ENCODE assay signal across 21 mouse cellular contexts in the genomic region with DNA sequence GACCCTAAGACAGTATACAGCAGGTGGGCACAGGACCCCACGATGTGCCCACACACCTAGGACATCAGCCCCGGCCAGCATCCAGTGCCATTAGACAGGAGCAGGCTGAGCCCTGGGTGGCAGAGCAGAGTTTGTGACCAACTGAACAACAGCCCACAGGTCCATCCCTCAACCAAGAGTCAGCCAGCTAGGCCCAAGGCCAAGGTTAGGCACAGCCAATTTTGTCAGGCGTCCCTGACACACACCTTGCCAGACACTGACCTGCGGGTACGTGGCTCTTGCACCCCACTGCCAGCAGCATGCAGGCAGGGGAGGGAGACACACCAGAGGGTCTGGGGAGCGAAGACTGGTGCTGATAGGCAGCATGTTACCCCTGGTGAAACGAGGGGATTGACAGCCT. TPM values are rescaled to one million over a fixed set of nuclear protein-coding genes. Genes with fewer than 3 reads are reported as not detected.
DNase-seq lines count a peak whose midpoint lies in the region; ATAC-seq and TF ChIP-seq lines count a peak whose summit lies in the region.
"Had no signal": no experiment of that assay in that cellular context is flagged by ENCODE, and none has a peak within 500 bp of the region (broad histone marks: within the 10 kb centered on the region; RNA-seq: fewer than 3 reads in every experiment).

No protein-coding gene starts in this region.

- no peaks in the 10 kb centered on the region for H3K27me3 ChIP-seq in forebrain, embryonic 15.5 days
- H3K27me3 ChIP-seq in forebrain, embryonic 10.5 days (ENCODE audit: poor library complexity, severe bottlenecking) = no peaks in the 10 kb centered on the region
- no peaks in the 10 kb centered on the region for H3K27me3 ChIP-seq in liver, adult 2 months (ENCODE audit: control insufficient read depth, insufficient read depth, low read length)
- no peaks in the 10 kb centered on the region for H3K27me3 ChIP-seq in liver, embryonic 12.5 days (replicated peaks)
- H3K27me3 ChIP-seq: heart, embryonic 13.5 days; limb, embryonic 13.5 days; liver, embryonic 15.5 days; midbrain, embryonic 12.5 days had no signal

- TF ChIP-seq CTCF in liver, adult 2 months (IDR thresholded peaks at IDR 0.05; ENCODE audit: low read depth, low read length) = no peak
- TF ChIP-seq CTCF in olfactory bulb, adult 2 months (IDR thresholded peaks at IDR 0.05; ENCODE audit: insufficient read depth, low read depth, low read length) = no peak

- H3K4me2 ChIP-seq in forebrain, embryonic 15.5 days (replicated peaks) = no peak overlapping the region
- H3K4me2 ChIP-seq in liver, embryonic 12.5 days = no peak overlapping the region
- H3K4me2 ChIP-seq: heart, embryonic 13.5 days; limb, embryonic 13.5 days; liver, embryonic 15.5 days; midbrain, embryonic 12.5 days had no signal

- TF ChIP-seq POLR2A in liver, adult 2 months (IDR thresholded peaks at IDR 0.05; ENCODE audit: extremely low read depth, insufficient read depth, low read length) = no peak
- no peak for TF ChIP-seq POLR2A in olfactory bulb, adult 2 months (IDR thresholded peaks at IDR 0.05; ENCODE audit: insufficient read depth, low read depth, low read length)

- 84% methylated on average over 7 of the region's 7 CpGs for WGBS in forebrain, embryonic 15.5 days
- 92% methylated on average over 7 of the region's 7 CpGs for WGBS in forebrain, embryonic 10.5 days
- WGBS in liver, adult 2 months = 18% methylated on average over 7 of the region's 7 CpGs
- WGBS in liver, embryonic 12.5 days (ENCODE audit: insufficient replicate concordance) = 76% methylated on average over 7 of the region's 7 CpGs
- WGBS in olfactory bulb, adult 2 months = 67% methylated on average over 7 of the region's 7 CpGs

- H3K9ac ChIP-seq in forebrain, embryonic 15.5 days (replicated peaks) = no peak overlapping the region
- H3K9ac ChIP-seq in liver, adult 2 months (ENCODE audit: low read depth, low read length) = no peak overlapping the region
- H3K9ac ChIP-seq in liver, embryonic 12.5 days = no peak overlapping the region
- H3K9ac ChIP-seq: limb, embryonic 13.5 days; liver, embryonic 15.5 days; midbrain, embryonic 12.5 days had no signal

- no peak for ATAC-seq in forebrain, embryonic 15.5 days (replicated peaks)
- ATAC-seq in liver, embryonic 12.5 days = no peak
- ATAC-seq: forebrain, embryonic 14.5 days; hindbrain, postnatal 0 days; intestine, postnatal 0 days had no signal

- DNase-seq in adrenal gland, postnatal 14 days = peak; percentile 61
- no peak for DNase-seq in adrenal gland, adult 8-10 months
- DNase-seq in forebrain, embryonic 10.5 days (ENCODE audit: extremely low spot score, low spot score) = no peak
- peak; percentile 95 for DNase-seq in liver, adult 2 months (ENCODE audit: extremely low read depth, low read depth, low spot score)
- no peak for DNase-seq in testis, postnatal 10 days (ENCODE audit: low spot score)
- DNase-seq: layer of hippocampus, postnatal 36 days; right cerebral cortex, postnatal 25 days; thymus, adult 18-20 months; thymus, postnatal 4 days had no signal

- H3K9me3 ChIP-seq in forebrain, embryonic 15.5 days = no peaks in the 10 kb centered on the region
- no peaks in the 10 kb centered on the region for H3K9me3 ChIP-seq in forebrain, embryonic 10.5 days
- H3K9me3 ChIP-seq in liver, embryonic 12.5 days (replicated peaks) = no peaks in the 10 kb centered on the region
- H3K9me3 ChIP-seq: embryonic facial prominence, embryonic 10.5 days; heart, embryonic 13.5 days; limb, embryonic 13.5 days; liver, embryonic 15.5 days; midbrain, embryonic 12.5 days had no signal

- H3K79me2 ChIP-seq in liver, adult 2 months (ENCODE audit: control insufficient read depth, insufficient read depth, low read length) = peaks cover 50% of the 10 kb centered on the region

- peaks cover 35% of the 10 kb centered on the region for H3K4me1 ChIP-seq in forebrain, embryonic 15.5 days
- peaks cover 48% of the 10 kb centered on the region for H3K4me1 ChIP-seq in forebrain, embryonic 10.5 days
- H3K4me1 ChIP-seq in liver, adult 2 months (ENCODE audit: control insufficient read depth, insufficient read depth, low read length) = peaks cover 35% of the 10 kb centered on the region
- peaks cover 31% of the 10 kb centered on the region for H3K4me1 ChIP-seq in liver, embryonic 12.5 days
- H3K4me1 ChIP-seq in olfactory bulb, adult 2 months (ENCODE audit: control insufficient read depth, insufficient read depth, low read length) = peaks cover 80% of the 10 kb centered on the region

- H3K27ac ChIP-seq in forebrain, embryonic 15.5 days (replicated peaks) = 0 out of 2 replicates have a peak overlapping the region, but pooled peaks have one; percentile 10
- H3K27ac ChIP-seq in forebrain, embryonic 10.5 days = no peak overlapping the region
- peak overlapping the region; percentile 25; the same call in 1 of the 2 replicates for H3K27ac ChIP-seq in liver, adult 2 months (replicated peaks; ENCODE audit: insufficient read depth, low read depth, low read length)
- H3K27ac ChIP-seq in liver, embryonic 12.5 days = no peak overlapping the region
- H3K27ac ChIP-seq in olfactory bulb, adult 2 months (ENCODE audit: insufficient read depth, low read depth, low read length) = 0 out of 2 replicates have a peak overlapping the region, but pooled peaks have one; percentile 5
- H3K27ac ChIP-seq: heart, embryonic 13.5 days; hindbrain, postnatal 0 days; kidney, postnatal 0 days; limb, embryonic 13.5 days; liver, embryonic 15.5 days had no signal

- peaks cover 14% of the 10 kb centered on the region for H3K36me3 ChIP-seq in forebrain, embryonic 15.5 days
- H3K36me3 ChIP-seq in forebrain, embryonic 10.5 days (replicated peaks) = peaks cover 75% of the 10 kb centered on the region
- peaks cover 3% of the 10 kb centered on the region; the same call in 1 of the 2 replicates for H3K36me3 ChIP-seq in liver, adult 2 months (ENCODE audit: control insufficient read depth, insufficient read depth, low read length)
- H3K36me3 ChIP-seq in liver, embryonic 12.5 days = peaks cover 38% of the 10 kb centered on the region

- H3K4me3 ChIP-seq in forebrain, embryonic 15.5 days = no peak overlapping the region
- no peak overlapping the region for H3K4me3 ChIP-seq in forebrain, embryonic 10.5 days
- H3K4me3 ChIP-seq in liver, adult 2 months (ENCODE audit: insufficient read depth, low read depth, low read length) = no peak overlapping the region
- no peak overlapping the region for H3K4me3 ChIP-seq in liver, embryonic 12.5 days
- H3K4me3 ChIP-seq in olfactory bulb, adult 2 months (ENCODE audit: insufficient read depth, low read depth, low read length) = no peak overlapping the region
- H3K4me3 ChIP-seq: embryonic facial prominence, embryonic 10.5 days; heart, embryonic 13.5 days; limb, embryonic 13.5 days; liver, embryonic 15.5 days; midbrain, embryonic 12.5 days had no signal

RNA-seq across cellular contexts. Expression of gene Ncor2, which starts 57.0 kb away (rescaled TPM):
- 165 and 192 TPM in 2 replicates for total RNA-seq in adrenal gland, postnatal 14 days (2021)
- 100 to 1,000 TPM; 188 to 380 (median 257) TPM for total RNA-seq in adrenal gland, adult 8-10 months (2022)
- 30.2 and 31.6 TPM in 2 replicates for polyA plus RNA-seq in forebrain, embryonic 15.5 days (2015; fragmentation: Nextera tagmentation; extraction: Ambion mirVana)
- polyA plus RNA-seq in forebrain, embryonic 10.5 days (2016; fragmentation: Nextera tagmentation; extraction: Ambion mirVana) = 15.7 and 17.8 TPM in 2 replicates
- 7.1 and 9.4 TPM in 2 replicates for total RNA-seq in liver, adult 2 months (2014; rRNA removed)
- polyA plus RNA-seq in liver, adult 2 months (2012; rRNA removed) = 15.0 and 17.0 TPM in 2 replicates
- 9.7 and 10.0 TPM in 2 replicates for polyA plus RNA-seq in liver, embryonic 12.5 days (2016; fragmentation: Nextera tagmentation; extraction: Ambion mirVana)
- not detected in 2 replicates for polyA plus RNA-seq in olfactory bulb, adult 2 months (2012; ENCODE audit: insufficient read depth, insufficient read length, low replicate concordance, missing spikeins)

Comparison
In these comparisons a context has a peak if more than half of its experiments do, and no peak if none do; other contexts are left out.
1. DNase-seq: peak in adrenal gland, postnatal 14 days (single experiment) and liver, adult 2 months (single experiment); none in adrenal gland, adult 8-10 months (single experiment), forebrain, embryonic 10.5 days (single experiment) and testis, postnatal 10 days (single experiment).
2. H3K27ac ChIP-seq: peak in forebrain, embryonic 15.5 days (single experiment), liver, adult 2 months (single experiment) and olfactory bulb, adult 2 months (single experiment); none in forebrain, embryonic 10.5 days (single experiment) and liver, embryonic 12.5 days (single experiment).